Mouse (Mus musculus): ENCODE results near the gene Supt4a. TPM values are rescaled to one million over a fixed set of nuclear protein-coding genes. Genes with fewer than 3 reads are reported as not detected.

Gene Supt4a
- 158 TPM in 2 replicates for polyA plus RNA-seq (2016; fragmentation: Nextera tagmentation; extraction: Ambion mirVana)

DNA sequence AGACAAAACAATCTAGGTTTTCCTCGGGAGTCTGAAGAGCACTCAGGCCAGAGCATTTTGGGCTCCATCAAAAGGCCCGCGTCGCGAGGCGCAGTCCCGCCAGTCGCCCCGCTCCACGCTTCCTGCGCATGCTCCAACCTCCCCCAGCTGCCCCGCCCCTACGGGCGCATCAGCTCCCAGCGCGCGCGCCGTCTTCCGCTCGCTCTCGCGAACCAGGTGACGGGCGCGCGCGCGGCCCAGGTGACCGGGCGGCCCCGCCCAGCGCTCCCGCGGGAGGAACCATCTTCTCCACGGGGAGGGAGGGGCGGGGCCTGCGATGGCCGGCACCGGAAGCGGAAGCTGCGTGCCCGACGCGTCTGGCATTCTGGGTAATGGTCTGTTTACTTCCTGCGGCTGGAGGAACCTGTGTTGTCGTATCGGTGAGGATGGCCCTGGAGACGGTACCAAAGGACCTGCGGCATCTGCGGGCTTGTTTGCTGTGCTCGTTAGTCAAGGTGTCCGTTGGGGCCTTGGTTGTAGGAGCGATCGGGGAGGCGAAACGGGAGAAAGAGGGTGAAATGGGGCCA, at the start of gene Supt4a:
TSS of gene Supt4a (plus strand) at position 378 of the 566 bp plus-strand sequence.
- WGBS: 0% methylated on average over 55 of the region's 57 CpGs
- Histone ChIP-seq H3K27me3 (no peaks in the 10 kb centered on the region), H3K9ac (peak within 1 kb of the TSS; percentile 69), H3K4me1 (peaks cover 6% of the 10 kb centered on the region; the same call in 1 of the 2 replicates), H3K4me2 (replicated peaks) (peak within 1 kb of the TSS; percentile 91), H3K27ac (peak within 1 kb of the TSS; percentile 89), H3K4me3 (peak within 1 kb of the TSS; percentile 76), H3K9me3 (no peaks in the 10 kb centered on the region), H3K36me3 (peaks cover 26% of the 10 kb centered on the region)
- ATAC-seq (ENCODE audit: insufficient number of reproducible peaks, insufficient read depth, low FRiP score, low TSS enrichment): peak; percentile 74

DNA sequence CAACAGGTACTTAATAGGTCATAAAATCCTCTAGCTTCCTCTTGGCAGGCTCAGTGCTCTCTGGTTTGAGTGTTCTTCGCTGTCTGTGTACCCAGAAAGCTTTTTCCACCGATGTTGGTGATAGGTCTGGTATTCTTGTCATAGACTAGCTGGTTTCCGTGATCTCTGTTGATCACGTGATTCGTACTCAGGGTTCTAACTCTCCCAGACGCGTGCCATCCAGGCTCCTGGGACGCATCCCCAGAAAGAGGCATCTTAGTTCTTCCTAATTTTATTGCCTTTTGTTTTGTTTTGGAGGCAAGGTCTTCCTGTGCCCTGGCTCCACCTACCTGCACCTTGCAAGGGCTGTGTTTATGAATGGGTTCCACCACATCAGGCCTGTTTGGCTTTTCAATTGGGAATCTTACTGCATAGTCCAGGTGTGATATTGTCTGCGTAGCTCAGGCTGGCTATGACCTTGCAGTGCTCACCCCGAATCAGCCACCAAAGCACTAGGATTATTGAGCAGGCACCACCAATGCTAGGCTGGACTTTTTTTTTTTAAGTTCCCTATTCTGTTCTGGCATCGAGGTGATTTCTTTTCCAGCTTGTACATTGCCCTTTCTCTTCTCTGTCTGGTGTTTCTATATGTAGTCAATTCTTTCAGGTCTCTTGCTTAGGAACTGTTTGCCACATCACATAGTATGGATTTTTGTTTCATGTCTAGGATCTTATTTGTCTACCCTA, 48.7 kb upstream of the Supt4a start:
- H3K4me2 ChIP-seq (replicated peaks): no peak overlapping the region
- no peaks in the 10 kb centered on the region for H3K27me3 ChIP-seq
- peaks cover 31% of the 10 kb centered on the region for H3K4me1 ChIP-seq
- H3K9ac ChIP-seq: no peak overlapping the region
- H3K4me3 ChIP-seq: no peak overlapping the region
- no peaks in the 10 kb centered on the region for H3K36me3 ChIP-seq
- 0 out of 2 replicates have a peak overlapping the region, but pooled peaks have one; percentile 5 for H3K27ac ChIP-seq
- no peak for ATAC-seq (ENCODE audit: insufficient number of reproducible peaks, insufficient read depth, low FRiP score, low TSS enrichment)
- WGBS: 90% methylated on average over 11 of the region's 11 CpGs
- H3K9me3 ChIP-seq: no peaks in the 10 kb centered on the region

- Histone ChIP-seq H3K4me1 (peaks cover 31% of the 10 kb centered on the region), H3K4me2 (replicated peaks) (peak overlapping the region; percentile 1), H3K27me3 (no peaks in the 10 kb centered on the region), H3K9me3 (no peaks in the 10 kb centered on the region), H3K4me3 (no peak overlapping the region), H3K9ac (no peak overlapping the region), H3K27ac (peak overlapping the region; percentile 32; the same call in 1 of the 2 replicates), H3K36me3 (no peaks in the 10 kb centered on the region)
- ATAC-seq (ENCODE audit: insufficient number of reproducible peaks, insufficient read depth, low FRiP score, low TSS enrichment): peak; percentile 81
- 11% methylated on average over 7 of the region's 7 CpGs for WGBS
Measured at GRCm38 (mm10) chr11:87689402-87689808, 47.9 kb upstream of the Supt4a start.

- H3K27me3 ChIP-seq: no peaks in the 10 kb centered on the region
- ATAC-seq (ENCODE audit: insufficient number of reproducible peaks, insufficient read depth, low FRiP score, low TSS enrichment): peak; percentile 43; the same call in 1 of the 2 replicates
- peak overlapping the region; percentile 1; the same call in 1 of the 2 replicates for H3K4me2 ChIP-seq (replicated peaks)
- no peaks in the 10 kb centered on the region for H3K9me3 ChIP-seq
- no peak overlapping the region for H3K4me3 ChIP-seq
- WGBS: 54% methylated on average over 16 of the region's 16 CpGs
- peaks cover 31% of the 10 kb centered on the region for H3K4me1 ChIP-seq
- no peak overlapping the region for H3K9ac ChIP-seq
- H3K36me3 ChIP-seq: no peaks in the 10 kb centered on the region
- H3K27ac ChIP-seq: peak overlapping the region; percentile 32; the same call in 1 of the 2 replicates
Measured at GRCm38 (mm10) chr11:87690054-87690740, 47.2 kb upstream of the Supt4a start.

GRCm38 (mm10) chr11:87697131-87697682, 40.1 kb upstream of the Supt4a start:
- 80% methylated on average over 14 of the region's 14 CpGs for WGBS
- Histone ChIP-seq H3K9me3 (no peaks in the 10 kb centered on the region), H3K36me3 (no peaks in the 10 kb centered on the region), H3K4me2 (replicated peaks) (no peak overlapping the region), H3K27ac (no peak overlapping the region), H3K27me3 (no peaks in the 10 kb centered on the region), H3K9ac (no peak overlapping the region), H3K4me1 (no peaks in the 10 kb centered on the region), H3K4me3 (no peak overlapping the region)
- no peak for ATAC-seq (ENCODE audit: insufficient number of reproducible peaks, insufficient read depth, low FRiP score, low TSS enrichment)

DNA sequence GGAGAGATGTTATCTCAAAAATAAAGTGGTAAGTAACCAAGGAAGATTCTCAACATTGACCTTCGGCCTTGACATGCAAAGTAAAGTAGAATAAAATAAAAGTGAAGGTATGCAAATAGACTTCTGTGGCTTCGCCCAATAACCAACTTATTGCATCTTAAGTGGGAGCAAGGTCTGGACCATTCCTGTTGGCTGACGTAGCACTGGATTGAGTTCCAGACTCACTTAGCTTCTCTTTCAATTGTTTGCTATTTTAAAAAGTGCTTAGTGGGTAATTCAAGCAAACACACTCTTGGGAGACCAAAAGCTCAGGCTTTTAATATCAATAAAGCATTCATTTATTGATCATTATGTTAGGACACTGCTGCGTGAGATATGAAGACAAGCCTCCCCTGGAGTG, 39.2 kb upstream of the Supt4a start:
- H3K9me3 ChIP-seq: no peaks in the 10 kb centered on the region
- 90% methylated on average over 4 of the region's 4 CpGs for WGBS
- no peak for ATAC-seq (ENCODE audit: insufficient number of reproducible peaks, insufficient read depth, low FRiP score, low TSS enrichment)

GRCm38 (mm10) chr11:87701108-87701507, 36.2 kb upstream of the Supt4a start:
- Histone ChIP-seq H3K36me3 (no peaks in the 10 kb centered on the region), H3K4me2 (replicated peaks) (no peak overlapping the region), H3K4me3 (no peak overlapping the region), H3K27me3 (no peaks in the 10 kb centered on the region), H3K27ac (no peak overlapping the region), H3K4me1 (no peaks in the 10 kb centered on the region), H3K9me3 (no peaks in the 10 kb centered on the region), H3K9ac (no peak overlapping the region)
- WGBS: 86% methylated on average over 6 of the region's 6 CpGs
- no peak for ATAC-seq (ENCODE audit: insufficient number of reproducible peaks, insufficient read depth, low FRiP score, low TSS enrichment)

More for the DNA sequence above, 39.2 kb upstream of the Supt4a start:
- H3K4me3 ChIP-seq: no peak overlapping the region
- H3K4me1 ChIP-seq: no peaks in the 10 kb centered on the region
- no peak overlapping the region for H3K4me2 ChIP-seq (replicated peaks)
- H3K27ac ChIP-seq: no peak overlapping the region
- H3K9ac ChIP-seq: no peak overlapping the region
- no peaks in the 10 kb centered on the region for H3K36me3 ChIP-seq
- H3K27me3 ChIP-seq: no peaks in the 10 kb centered on the region

GRCm38 (mm10) chr11:87701877-87702620, 35.3 kb upstream of the Supt4a start:
- Histone ChIP-seq H3K36me3 (no peaks in the 10 kb centered on the region), H3K4me3 (no peak overlapping the region), H3K4me2 (replicated peaks) (no peak overlapping the region), H3K27me3 (no peaks in the 10 kb centered on the region), H3K4me1 (no peaks in the 10 kb centered on the region), H3K9me3 (no peaks in the 10 kb centered on the region), H3K27ac (no peak overlapping the region), H3K9ac (no peak overlapping the region)
- 76% methylated on average over 14 of the region's 14 CpGs for WGBS
- ATAC-seq (ENCODE audit: insufficient number of reproducible peaks, insufficient read depth, low FRiP score, low TSS enrichment): no peak

DNA sequence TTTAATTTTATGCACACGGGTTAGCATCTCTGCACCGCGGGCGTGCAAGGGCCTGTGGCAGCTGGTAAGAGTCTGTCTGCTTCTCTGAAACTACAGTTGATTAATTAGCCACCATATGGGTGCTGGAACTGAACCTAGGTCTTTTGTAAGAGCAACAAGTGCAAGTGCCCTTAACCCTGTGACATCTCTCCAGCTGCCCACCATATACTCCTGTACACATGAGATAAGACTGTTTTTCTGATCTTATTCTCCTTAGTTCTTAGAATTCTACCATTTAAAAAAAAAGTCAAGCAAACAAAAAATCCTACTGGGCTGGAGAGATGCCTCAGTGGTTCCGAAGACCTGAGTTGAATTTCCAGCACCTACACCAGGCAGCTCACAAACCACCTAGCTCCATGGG, 33.7 kb upstream of the Supt4a start:
- Histone ChIP-seq H3K27ac (no peak overlapping the region), H3K9ac (no peak overlapping the region), H3K27me3 (no peaks in the 10 kb centered on the region), H3K4me2 (replicated peaks) (no peak overlapping the region), H3K36me3 (no peaks in the 10 kb centered on the region), H3K4me3 (no peak overlapping the region), H3K4me1 (no peaks in the 10 kb centered on the region), H3K9me3 (no peaks in the 10 kb centered on the region)
- WGBS: 87% methylated on average over 5 of the region's 5 CpGs
- no peak for ATAC-seq (ENCODE audit: insufficient number of reproducible peaks, insufficient read depth, low FRiP score, low TSS enrichment)

GRCm38 (mm10) chr11:87704289-87704688, 33.1 kb upstream of the Supt4a start:
- H3K4me2 ChIP-seq (replicated peaks): no peak overlapping the region
- 91% methylated on average over 9 of the region's 9 CpGs for WGBS
- H3K27me3 ChIP-seq: no peaks in the 10 kb centered on the region
- ATAC-seq (ENCODE audit: insufficient number of reproducible peaks, insufficient read depth, low FRiP score, low TSS enrichment): no peak
- peaks cover under 1% of the 10 kb centered on the region; the same call in 1 of the 2 replicates for H3K4me1 ChIP-seq
- H3K36me3 ChIP-seq: no peaks in the 10 kb centered on the region
- H3K9ac ChIP-seq: no peak overlapping the region
- no peak overlapping the region for H3K4me3 ChIP-seq
- H3K27ac ChIP-seq: no peak overlapping the region
- no peaks in the 10 kb centered on the region for H3K9me3 ChIP-seq

DNA sequence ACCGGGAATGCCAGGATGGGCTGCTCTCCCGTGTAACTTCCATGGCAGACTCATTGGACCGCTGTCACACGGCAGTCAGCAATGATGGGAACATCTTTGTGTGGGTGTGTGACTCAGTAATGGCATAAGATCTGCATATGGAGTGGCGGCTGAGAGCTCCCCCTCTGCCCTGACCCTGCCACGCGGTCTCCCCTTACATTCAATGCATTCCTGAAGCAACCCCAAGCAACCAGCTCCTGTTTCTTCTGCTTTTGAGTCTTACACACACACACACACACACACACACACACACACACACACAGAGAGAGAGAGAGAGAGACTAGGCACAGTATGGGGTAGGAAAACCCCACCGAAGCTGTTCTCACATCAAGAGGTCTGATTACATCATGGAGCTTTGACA, 29.8 kb upstream of the Supt4a start:
- Histone ChIP-seq H3K9me3 (no peaks in the 10 kb centered on the region), H3K4me2 (replicated peaks) (no peak overlapping the region), H3K27me3 (no peaks in the 10 kb centered on the region), H3K36me3 (no peaks in the 10 kb centered on the region), H3K4me1 (peaks cover 5% of the 10 kb centered on the region; the same call in 1 of the 2 replicates), H3K4me3 (no peak overlapping the region), H3K27ac (0 out of 2 replicates have a peak overlapping the region, but pooled peaks have one; percentile 11), H3K9ac (no peak overlapping the region)
- WGBS: 49% methylated on average over 8 of the region's 8 CpGs
- no peak for ATAC-seq (ENCODE audit: insufficient number of reproducible peaks, insufficient read depth, low FRiP score, low TSS enrichment)

All from embryonic facial prominence, embryonic 12.5 days (tissue).